Mouse (Mus musculus): ENCODE measurements around the gene Arfgap3. TPM values are rescaled to one million over a fixed set of nuclear protein-coding genes. Genes with fewer than 3 reads are reported as not detected.
"Not testable (repeated sequence)": the region's sequence is repeated elsewhere in the genome, so short reads cannot be mapped to it uniquely, and the experiment has no call there.

The Arfgap3 gene
- polyA plus RNA-seq, 1 experiment from 2014 or later, result 60.8 TPM

DNA sequence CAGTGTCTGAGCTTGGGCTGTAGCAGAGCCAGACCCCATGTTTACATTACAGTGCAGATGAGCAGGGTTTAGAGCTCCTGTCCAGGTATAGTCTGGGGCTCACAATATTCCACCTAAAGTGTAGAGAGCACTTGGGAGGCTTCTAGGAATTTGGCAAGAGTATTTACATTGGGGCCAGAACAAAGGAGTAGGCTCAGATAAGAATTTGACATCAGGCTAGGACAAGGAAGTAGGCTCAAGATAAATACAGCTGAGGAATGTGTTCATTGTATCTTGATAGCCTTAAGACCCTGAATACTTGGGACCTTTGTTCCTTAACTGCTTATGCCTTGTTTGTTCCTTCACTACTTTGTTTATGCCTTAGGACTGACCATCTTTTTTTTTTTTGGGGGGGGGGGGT lies 24.0 kb upstream of the Arfgap3 start:
- no peaks in the 10 kb centered on the region for H3K27me3 ChIP-seq (ENCODE audit: control insufficient read depth, insufficient read depth, low read length)
- no peak overlapping the region for H3K4me3 ChIP-seq (ENCODE audit: low read depth, low read length)
- H3K9ac ChIP-seq (replicated peaks; ENCODE audit: low read depth, low read length), result no peak overlapping the region
- H3K27ac ChIP-seq (ENCODE audit: low read length), result no peak overlapping the region
- ATAC-seq (ENCODE audit: insufficient number of reproducible peaks, insufficient read depth, low FRiP score, low read depth), result 0 out of 2 replicates have a peak, but pooled peaks have one; percentile 16
- H3K4me2 ChIP-seq (replicated peaks; ENCODE audit: low read depth, low read length), result no peak overlapping the region
- H3K4me1 ChIP-seq (ENCODE audit: control insufficient read depth, insufficient read depth, low read length), result no peaks in the 10 kb centered on the region
- H3K9me3 ChIP-seq (ENCODE audit: control insufficient read depth, low read depth, low read length), result no peaks in the 10 kb centered on the region
- H3K36me3 ChIP-seq (ENCODE audit: control insufficient read depth, insufficient read depth, low read length), result peaks cover 15% of the 10 kb centered on the region; the same call in 1 of the 2 replicates

DNA sequence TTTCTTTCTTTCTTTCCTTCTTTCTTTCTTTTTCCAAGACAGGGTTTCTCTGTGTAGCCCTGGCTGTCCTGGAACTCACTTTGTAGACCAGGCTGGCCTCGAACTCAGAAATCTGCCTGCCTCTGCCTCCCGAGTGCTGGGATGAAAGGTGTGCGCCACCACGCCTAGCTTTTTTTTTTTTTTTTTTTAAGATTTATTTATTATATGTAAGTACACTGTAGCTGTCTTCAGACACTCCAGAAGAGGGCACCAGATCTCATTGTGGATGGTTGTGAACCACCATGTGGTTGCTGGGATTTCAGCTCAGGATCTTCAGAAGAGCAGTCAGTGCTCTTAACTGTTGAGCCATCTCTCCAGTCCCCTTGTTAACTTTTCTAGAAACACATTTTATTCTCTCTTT lies 18.7 kb upstream of the Arfgap3 start:
- not testable (repeated sequence) for H3K4me2 ChIP-seq (replicated peaks; ENCODE audit: low read depth, low read length); H3K27me3 ChIP-seq (ENCODE audit: control insufficient read depth, insufficient read depth, low read length); H3K4me1 ChIP-seq (ENCODE audit: control insufficient read depth, insufficient read depth, low read length); H3K9ac ChIP-seq (replicated peaks; ENCODE audit: low read depth, low read length); H3K36me3 ChIP-seq (ENCODE audit: control insufficient read depth, insufficient read depth, low read length); H3K9me3 ChIP-seq (ENCODE audit: control insufficient read depth, low read depth, low read length); H3K27ac ChIP-seq (ENCODE audit: low read length); ATAC-seq (ENCODE audit: insufficient number of reproducible peaks, insufficient read depth, low FRiP score, low read depth); H3K4me3 ChIP-seq (ENCODE audit: low read depth, low read length)
- WGBS, result 85% methylated on average over 4 of the region's 4 CpGs

DNA sequence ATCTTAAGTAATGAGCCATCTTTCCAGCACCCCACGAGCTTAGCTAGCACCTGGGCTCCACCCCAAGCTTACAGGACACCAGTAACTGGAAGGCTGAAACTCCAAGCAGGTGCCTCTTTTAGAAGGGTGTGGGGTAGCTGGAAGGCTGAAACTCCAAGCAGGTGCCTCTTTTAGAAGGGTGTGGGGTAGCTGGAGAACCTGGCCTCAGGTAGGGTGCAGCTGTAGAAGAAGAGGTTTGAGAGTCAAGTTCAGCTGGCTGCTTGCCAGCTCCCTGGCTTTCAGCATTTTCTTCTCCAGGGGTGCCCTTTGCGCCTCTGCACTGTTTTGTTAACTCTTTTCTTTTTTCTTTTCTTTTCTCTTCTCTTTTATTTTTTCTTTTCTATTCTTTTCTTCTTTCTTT lies 18.2 kb upstream of the Arfgap3 start:
- H3K27me3 ChIP-seq (ENCODE audit: control insufficient read depth, insufficient read depth, low read length), result no peaks in the 10 kb centered on the region
- WGBS, result 87% methylated on average over 2 of the region's 2 CpGs
- no peak overlapping the region for H3K27ac ChIP-seq (ENCODE audit: low read length)
- H3K4me3 ChIP-seq (ENCODE audit: low read depth, low read length), result no peak overlapping the region
- ATAC-seq (ENCODE audit: insufficient number of reproducible peaks, insufficient read depth, low FRiP score, low read depth), result no peak
- H3K4me1 ChIP-seq (ENCODE audit: control insufficient read depth, insufficient read depth, low read length), result no peaks in the 10 kb centered on the region
- no peaks in the 10 kb centered on the region for H3K9me3 ChIP-seq (ENCODE audit: control insufficient read depth, low read depth, low read length)
- no peak overlapping the region for H3K9ac ChIP-seq (replicated peaks; ENCODE audit: low read depth, low read length)
- no peaks in the 10 kb centered on the region for H3K36me3 ChIP-seq (ENCODE audit: control insufficient read depth, insufficient read depth, low read length)
- H3K4me2 ChIP-seq (replicated peaks; ENCODE audit: low read depth, low read length), result no peak overlapping the region

DNA sequence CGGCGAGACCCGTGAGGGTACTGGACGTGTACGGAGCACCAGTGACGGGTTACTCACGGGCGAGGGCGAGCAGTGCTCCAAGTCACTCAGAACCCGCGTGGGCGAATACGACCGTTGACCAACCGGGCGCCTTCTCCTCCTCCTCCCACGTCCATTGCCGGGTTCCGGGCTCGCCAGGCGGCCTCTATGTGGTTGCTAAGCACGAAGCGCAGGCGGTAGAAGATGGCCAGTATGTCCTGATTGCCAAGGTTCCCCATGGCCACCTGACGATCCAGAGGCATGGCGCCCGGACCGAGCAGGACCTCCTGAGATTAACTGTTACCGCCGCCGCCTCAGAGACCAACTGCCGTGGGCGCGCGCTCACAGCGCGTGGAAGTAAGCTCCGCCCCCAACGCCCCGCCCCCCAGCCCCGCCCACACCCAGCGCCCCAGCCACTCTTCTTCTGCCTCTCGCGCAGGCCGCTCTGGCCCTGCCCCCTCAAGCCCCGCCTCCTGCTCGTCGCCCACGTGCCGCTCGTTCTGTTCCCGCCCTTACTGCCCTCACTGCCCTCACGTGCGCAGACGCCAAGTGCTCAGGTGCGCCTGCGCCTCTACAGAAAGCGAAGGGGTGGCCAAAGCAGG lies 17.0 kb upstream of the Arfgap3 start:
- H3K9ac ChIP-seq (replicated peaks; ENCODE audit: low read depth, low read length), result 0 out of 2 replicates have a peak overlapping the region, but pooled peaks have one; percentile 28
- H3K4me3 ChIP-seq (ENCODE audit: low read depth, low read length), result peak overlapping the region; percentile 42
- ATAC-seq (ENCODE audit: insufficient number of reproducible peaks, insufficient read depth, low FRiP score, low read depth), result peak; percentile 89
- no peaks in the 10 kb centered on the region for H3K9me3 ChIP-seq (ENCODE audit: control insufficient read depth, low read depth, low read length)
- H3K27me3 ChIP-seq (ENCODE audit: control insufficient read depth, insufficient read depth, low read length), result no peaks in the 10 kb centered on the region
- whole genome bisulfite sequencing, result 18% methylated on average over 58 of the region's 58 CpGs
- no peak overlapping the region for H3K27ac ChIP-seq (ENCODE audit: low read length)
- H3K36me3 ChIP-seq (ENCODE audit: control insufficient read depth, insufficient read depth, low read length), result no peaks in the 10 kb centered on the region
- H3K4me1 ChIP-seq (ENCODE audit: control insufficient read depth, insufficient read depth, low read length), result no peaks in the 10 kb centered on the region
- peak overlapping the region; percentile 82 for H3K4me2 ChIP-seq (replicated peaks; ENCODE audit: low read depth, low read length)

DNA sequence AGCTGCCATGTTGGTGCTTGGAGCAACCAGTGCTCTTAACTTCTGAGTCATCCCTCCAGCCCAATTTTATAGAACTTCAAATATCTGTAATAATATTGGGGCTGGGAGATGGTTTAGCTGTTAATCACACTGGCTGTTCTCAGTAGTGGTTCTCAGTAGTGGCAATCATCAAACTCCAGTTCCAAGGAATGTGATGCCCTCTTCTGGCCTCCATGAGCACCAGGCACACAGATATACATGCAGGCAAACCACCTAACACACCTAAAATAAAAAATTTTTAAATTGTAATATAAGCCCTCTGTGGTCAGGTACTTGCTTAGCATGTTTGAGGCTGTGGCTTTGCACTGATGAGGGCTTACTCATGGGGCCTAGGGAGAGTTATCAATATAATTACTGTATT lies 15.7 kb upstream of the Arfgap3 start:
- no peaks in the 10 kb centered on the region for H3K27me3 ChIP-seq (ENCODE audit: control insufficient read depth, insufficient read depth, low read length)
- H3K36me3 ChIP-seq (ENCODE audit: control insufficient read depth, insufficient read depth, low read length), result no peaks in the 10 kb centered on the region
- H3K4me3 ChIP-seq (ENCODE audit: low read depth, low read length), result no peak overlapping the region
- H3K9ac ChIP-seq (replicated peaks; ENCODE audit: low read depth, low read length), result no peak overlapping the region
- no peaks in the 10 kb centered on the region for H3K9me3 ChIP-seq (ENCODE audit: control insufficient read depth, low read depth, low read length)
- no peak overlapping the region for H3K27ac ChIP-seq (ENCODE audit: low read length)
- no peak for ATAC-seq (ENCODE audit: insufficient number of reproducible peaks, insufficient read depth, low FRiP score, low read depth)
- no peaks in the 10 kb centered on the region for H3K4me1 ChIP-seq (ENCODE audit: control insufficient read depth, insufficient read depth, low read length)
- H3K4me2 ChIP-seq (replicated peaks; ENCODE audit: low read depth, low read length), result no peak overlapping the region

DNA sequence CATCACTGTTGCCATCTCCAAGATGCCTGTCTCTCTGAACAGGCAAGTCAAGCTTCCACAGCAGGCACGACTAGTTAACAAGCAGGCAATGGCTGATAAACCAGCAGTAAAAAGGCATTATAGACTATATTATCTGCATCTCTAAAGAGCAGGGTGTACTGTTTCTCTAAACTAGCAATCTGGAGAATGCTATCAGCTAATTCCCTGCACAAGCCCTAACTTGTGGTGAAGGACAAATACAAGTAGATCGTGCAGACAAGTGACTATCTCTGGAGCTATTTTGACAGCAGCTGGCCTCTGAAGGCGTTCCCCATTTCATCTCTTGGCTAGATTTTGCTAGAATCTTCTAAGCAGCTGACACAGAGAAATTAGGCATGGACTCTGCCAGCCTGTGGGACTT lies 14.1 kb upstream of the Arfgap3 start:
- Histone ChIP-seq H3K4me1 (ENCODE audit: control insufficient read depth, insufficient read depth, low read length) (no peaks in the 10 kb centered on the region), H3K4me3 (ENCODE audit: low read depth, low read length) (no peak overlapping the region), H3K27me3 (ENCODE audit: control insufficient read depth, insufficient read depth, low read length) (no peaks in the 10 kb centered on the region), H3K9me3 (ENCODE audit: control insufficient read depth, low read depth, low read length) (no peaks in the 10 kb centered on the region), H3K36me3 (ENCODE audit: control insufficient read depth, insufficient read depth, low read length) (no peaks in the 10 kb centered on the region), H3K27ac (ENCODE audit: low read length) (no peak overlapping the region), H3K9ac (replicated peaks; ENCODE audit: low read depth, low read length) (no peak overlapping the region), H3K4me2 (replicated peaks; ENCODE audit: low read depth, low read length) (no peak overlapping the region)
- WGBS, result 67% methylated on average over 3 of the region's 3 CpGs
- no peak for ATAC-seq (ENCODE audit: insufficient number of reproducible peaks, insufficient read depth, low FRiP score, low read depth)

DNA sequence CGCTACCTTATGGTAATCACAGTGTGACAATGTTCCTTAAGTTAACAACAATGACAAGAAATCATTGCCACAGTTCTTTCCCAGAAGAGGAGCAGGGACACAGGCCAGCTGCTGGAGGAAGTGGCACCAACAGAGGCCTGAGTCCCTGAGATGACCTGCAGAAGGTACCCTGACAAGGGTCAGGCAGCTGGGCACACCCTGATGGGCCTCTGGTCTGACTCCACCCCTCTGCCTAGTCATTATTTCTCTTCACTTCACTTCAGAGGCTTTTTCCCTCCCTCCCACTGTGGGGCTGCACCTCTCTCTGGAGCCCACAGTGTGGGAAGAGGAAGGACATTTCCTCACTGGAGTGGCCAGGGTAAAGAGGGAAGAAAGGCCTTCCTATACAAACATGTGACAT lies 12.8 kb upstream of the Arfgap3 start:
- H3K27me3 ChIP-seq (ENCODE audit: control insufficient read depth, insufficient read depth, low read length); H3K4me1 ChIP-seq (ENCODE audit: control insufficient read depth, insufficient read depth, low read length); H3K4me2 ChIP-seq (replicated peaks; ENCODE audit: low read depth, low read length); H3K27ac ChIP-seq (ENCODE audit: low read length); ATAC-seq (ENCODE audit: insufficient number of reproducible peaks, insufficient read depth, low FRiP score, low read depth); H3K9me3 ChIP-seq (ENCODE audit: control insufficient read depth, low read depth, low read length); H3K4me3 ChIP-seq (ENCODE audit: low read depth, low read length); H3K36me3 ChIP-seq (ENCODE audit: control insufficient read depth, insufficient read depth, low read length); H3K9ac ChIP-seq (replicated peaks; ENCODE audit: low read depth, low read length): not testable (repeated sequence)
- 70% methylated on average over 1 of the region's 1 CpGs for WGBS

DNA sequence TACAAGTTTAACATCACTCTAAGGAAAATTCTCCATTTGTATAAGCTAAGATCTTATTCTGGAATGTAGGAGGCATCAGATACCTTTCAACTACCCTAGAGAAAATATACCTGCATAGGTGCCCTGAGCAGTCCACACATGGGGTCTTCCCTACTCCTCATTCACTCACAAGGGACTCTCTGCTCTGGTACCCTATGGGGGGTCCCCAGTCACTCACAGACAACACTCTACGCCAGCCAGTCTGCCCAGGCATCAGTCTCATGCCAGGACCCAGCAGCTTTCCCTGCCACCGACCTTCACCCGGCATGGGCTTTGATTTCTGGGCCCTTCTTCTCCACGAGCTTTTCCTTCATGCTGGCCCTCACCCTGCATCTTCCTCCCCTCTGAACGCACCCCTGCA lies 10.9 kb upstream of the Arfgap3 start:
- not testable (repeated sequence) for H3K4me1 ChIP-seq (ENCODE audit: control insufficient read depth, insufficient read depth, low read length); H3K36me3 ChIP-seq (ENCODE audit: control insufficient read depth, insufficient read depth, low read length); H3K9me3 ChIP-seq (ENCODE audit: control insufficient read depth, low read depth, low read length); ATAC-seq (ENCODE audit: insufficient number of reproducible peaks, insufficient read depth, low FRiP score, low read depth); H3K9ac ChIP-seq (replicated peaks; ENCODE audit: low read depth, low read length); H3K27ac ChIP-seq (ENCODE audit: low read length); H3K27me3 ChIP-seq (ENCODE audit: control insufficient read depth, insufficient read depth, low read length); H3K4me3 ChIP-seq (ENCODE audit: low read depth, low read length); H3K4me2 ChIP-seq (replicated peaks; ENCODE audit: low read depth, low read length)
- WGBS, result 67% methylated on average over 4 of the region's 5 CpGs

DNA sequence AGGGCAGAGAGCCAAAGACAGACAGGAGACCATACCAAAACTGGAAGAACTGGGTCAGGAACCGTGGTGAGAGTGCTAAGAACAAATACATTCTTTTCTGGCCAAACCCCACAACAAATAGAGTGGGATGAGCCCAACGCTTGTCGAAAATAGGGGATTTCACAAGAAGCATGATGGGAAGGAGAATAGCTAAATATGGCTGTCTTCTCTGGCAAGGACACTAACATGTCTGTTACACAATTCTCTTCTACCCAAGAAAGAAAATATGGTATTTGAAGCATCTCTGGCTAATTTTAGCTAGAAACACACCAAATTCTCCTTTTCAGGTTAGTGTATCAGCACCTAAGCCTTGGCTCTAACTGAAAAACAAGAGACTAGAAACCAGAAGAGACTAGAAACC lies 10.1 kb upstream of the Arfgap3 start:
- no peak overlapping the region for H3K4me3 ChIP-seq (ENCODE audit: low read depth, low read length)
- H3K9me3 ChIP-seq (ENCODE audit: control insufficient read depth, low read depth, low read length), result no peaks in the 10 kb centered on the region
- no peaks in the 10 kb centered on the region for H3K36me3 ChIP-seq (ENCODE audit: control insufficient read depth, insufficient read depth, low read length)
- H3K4me2 ChIP-seq (replicated peaks; ENCODE audit: low read depth, low read length), result no peak overlapping the region
- H3K27me3 ChIP-seq (ENCODE audit: control insufficient read depth, insufficient read depth, low read length), result no peaks in the 10 kb centered on the region
- 67% methylated on average over 3 of the region's 3 CpGs for WGBS
- H3K27ac ChIP-seq (ENCODE audit: low read length), result no peak overlapping the region
- no peak for ATAC-seq (ENCODE audit: insufficient number of reproducible peaks, insufficient read depth, low FRiP score, low read depth)
- H3K4me1 ChIP-seq (ENCODE audit: control insufficient read depth, insufficient read depth, low read length), result no peaks in the 10 kb centered on the region
- no peak overlapping the region for H3K9ac ChIP-seq (replicated peaks; ENCODE audit: low read depth, low read length)
